Mouse (Mus musculus): Measurements from ENCODE around the gene Rassf2.
A peak's percentile ranks its signal among the peaks of the same experiment; 100 is the strongest.

Gene Rassf2

GRCm38 (mm10) chr2:132029646-132030417 is at the start of gene Rassf2:
TSS of gene Rassf2 (minus strand) at chr2:132030258.
- peak; percentile 65 for DNase-seq (ENCODE audit: low spot score)

DNA sequence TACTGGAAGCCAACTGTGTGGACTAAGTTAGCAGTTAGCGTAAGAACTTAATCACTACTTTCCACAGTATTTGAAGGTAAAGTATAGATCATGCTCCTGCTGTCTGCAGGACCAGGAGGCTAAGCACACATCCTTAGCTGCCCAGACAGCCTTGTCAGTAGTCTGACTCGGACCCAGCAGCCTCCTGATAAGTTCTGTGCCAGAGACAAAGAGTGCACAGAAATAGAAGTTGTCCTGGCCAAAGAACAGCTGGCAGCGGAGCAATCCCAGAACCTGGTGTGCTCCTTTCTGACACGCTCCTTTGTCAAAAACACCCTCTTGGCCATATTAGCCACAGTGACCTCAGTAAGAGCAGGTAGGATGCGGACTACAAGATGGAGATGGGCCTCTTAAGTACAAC is 49.1 kb upstream of the Rassf2 start:
- DNase-seq (ENCODE audit: low spot score), result no peak

DNA sequence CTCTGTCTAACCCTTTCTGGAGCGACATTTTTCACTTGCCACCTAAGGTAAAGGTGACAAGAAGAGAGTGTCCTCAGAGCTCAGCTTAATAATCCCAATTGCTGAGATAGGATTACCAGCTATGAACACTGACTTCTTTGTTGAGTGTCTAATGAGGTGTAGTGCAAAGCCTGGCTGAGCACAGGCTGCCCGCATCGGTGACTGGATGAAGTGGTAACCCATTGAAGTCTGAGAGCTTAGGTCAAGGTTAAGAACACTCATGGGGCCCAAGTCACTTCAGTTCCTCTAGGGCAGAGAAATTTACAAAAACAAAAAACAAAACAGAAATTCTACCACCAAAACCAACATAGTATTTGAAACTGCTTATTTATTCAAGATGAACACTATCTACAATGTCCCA is 43.0 kb upstream of the Rassf2 start:
- no peak for DNase-seq (ENCODE audit: low spot score)

DNA sequence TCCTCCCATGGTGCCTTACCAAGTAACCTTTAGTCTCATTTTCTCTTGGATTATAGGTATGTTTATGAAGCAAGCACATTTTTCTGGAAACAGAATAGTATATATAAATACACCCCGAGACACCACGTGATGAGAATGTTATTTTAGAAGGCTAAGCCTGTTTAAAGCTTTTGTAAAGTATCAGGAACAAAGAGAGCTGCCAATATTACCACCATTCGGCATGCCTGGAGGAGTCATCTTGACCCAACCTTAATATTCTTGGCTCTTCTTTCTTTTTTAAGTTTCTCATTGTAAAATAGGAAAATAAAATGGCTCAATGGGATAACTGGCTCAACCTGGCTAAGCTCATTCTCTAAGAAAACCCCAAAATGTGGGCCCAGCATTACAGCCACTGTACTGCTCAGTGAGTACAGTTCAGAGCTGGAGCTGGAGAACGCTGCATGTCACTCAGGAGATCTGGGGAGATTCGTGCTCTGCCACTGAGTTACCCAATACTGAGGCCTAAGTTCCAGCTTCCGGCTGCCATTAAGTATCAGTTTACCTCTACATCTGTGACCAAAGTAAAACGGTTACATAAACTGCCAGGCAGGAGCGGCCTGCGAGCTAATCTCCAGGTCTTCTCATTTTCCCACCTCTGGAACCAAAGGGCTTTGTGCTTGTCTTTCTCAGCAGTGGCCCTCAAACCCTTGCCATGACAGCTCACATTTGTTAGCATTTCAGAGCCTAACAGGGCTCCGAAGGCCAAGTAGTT is 40.1 kb upstream of the Rassf2 start:
- no peak for DNase-seq (ENCODE audit: low spot score)

DNA sequence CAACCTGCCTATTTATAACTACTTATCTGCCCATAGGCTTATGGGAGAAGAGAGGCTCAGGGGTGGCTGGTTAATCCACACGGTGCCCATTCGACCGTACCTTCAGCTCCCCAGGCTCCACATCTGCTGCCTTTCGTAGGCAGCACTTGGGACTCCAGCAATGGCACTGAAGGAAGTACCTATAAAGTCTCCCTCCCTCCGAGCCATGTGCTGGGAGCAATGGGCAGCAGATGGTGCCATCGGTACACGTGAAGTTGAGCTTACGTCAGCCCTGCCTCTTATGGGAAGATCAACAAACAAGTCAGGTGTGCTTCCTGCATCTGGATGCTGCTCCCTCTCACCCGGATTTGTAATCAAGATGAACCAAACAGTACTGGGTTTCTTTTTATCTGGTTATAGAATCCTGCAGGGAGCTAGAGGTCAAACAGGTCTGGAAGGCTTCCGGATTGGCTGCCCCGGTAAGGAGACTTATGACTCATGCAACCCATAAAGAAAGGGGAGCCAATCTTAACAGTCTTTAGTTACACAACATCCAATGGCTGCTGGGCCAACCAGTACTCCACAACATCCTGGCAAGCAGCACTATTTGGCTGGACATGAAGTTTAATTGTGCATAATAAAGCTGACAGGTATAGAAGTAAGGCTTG is 34.2 kb upstream of the Rassf2 start:
- peak; percentile 21 for DNase-seq (ENCODE audit: low spot score)

GRCm38 (mm10) chr2:132063776-132064175 is 33.7 kb upstream of the Rassf2 start:
- no peak for DNase-seq (ENCODE audit: low spot score)

DNA sequence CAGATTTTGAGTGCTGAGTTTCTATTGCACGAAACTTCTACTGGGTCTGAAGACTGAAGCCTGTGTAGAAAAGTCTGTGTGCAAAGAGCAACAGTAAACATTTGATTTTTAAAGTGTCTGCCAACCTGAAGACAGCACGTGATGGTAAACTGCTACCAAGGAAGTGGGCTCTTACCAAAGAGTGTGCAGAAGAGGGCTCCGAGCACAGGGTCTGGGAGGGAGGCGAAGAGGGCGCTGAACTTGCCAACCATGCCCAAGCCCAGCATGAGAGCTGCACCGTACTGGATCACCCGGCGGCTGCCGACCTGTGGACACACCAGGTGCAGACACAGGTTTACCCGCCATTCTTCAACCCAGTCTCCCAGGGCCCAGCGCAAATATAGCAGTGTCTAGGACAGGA is 31.8 kb upstream of the Rassf2 start:
- no peak for DNase-seq (ENCODE audit: low spot score)

- no peak for DNase-seq (ENCODE audit: low spot score)
Observed at GRCm38 (mm10) chr2:132059919-132060318, 29.9 kb upstream of the Rassf2 start.

- DNase-seq (ENCODE audit: low spot score), result no peak
Observed at GRCm38 (mm10) chr2:132055349-132055753, 25.3 kb upstream of the Rassf2 start.

- DNase-seq (ENCODE audit: low spot score), result no peak
Observed at GRCm38 (mm10) chr2:132053824-132054223, 23.8 kb upstream of the Rassf2 start.

- no peak for DNase-seq (ENCODE audit: low spot score)
Observed at GRCm38 (mm10) chr2:132051798-132052197, 21.7 kb upstream of the Rassf2 start.

DNA sequence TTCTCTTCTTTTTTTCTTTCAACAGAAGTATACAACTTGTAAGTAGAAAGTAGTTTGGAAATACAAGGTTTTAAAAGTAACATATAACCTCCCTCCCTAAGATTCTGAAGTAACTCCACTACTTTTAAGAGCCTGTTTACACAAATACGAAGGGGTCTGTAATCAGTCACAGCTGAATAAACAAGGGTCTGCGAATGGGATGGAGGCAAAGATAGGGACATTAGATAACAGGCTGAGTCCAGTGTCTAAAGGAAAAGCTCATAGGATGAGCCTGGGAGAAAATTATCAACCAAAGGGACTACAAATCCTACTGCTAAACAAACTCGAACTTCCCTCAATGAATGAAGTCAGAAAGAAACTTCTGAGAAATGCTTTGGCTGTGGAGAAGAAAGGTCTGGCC is 19.9 kb upstream of the Rassf2 start:
- no peak for DNase-seq (ENCODE audit: low spot score)

DNA sequence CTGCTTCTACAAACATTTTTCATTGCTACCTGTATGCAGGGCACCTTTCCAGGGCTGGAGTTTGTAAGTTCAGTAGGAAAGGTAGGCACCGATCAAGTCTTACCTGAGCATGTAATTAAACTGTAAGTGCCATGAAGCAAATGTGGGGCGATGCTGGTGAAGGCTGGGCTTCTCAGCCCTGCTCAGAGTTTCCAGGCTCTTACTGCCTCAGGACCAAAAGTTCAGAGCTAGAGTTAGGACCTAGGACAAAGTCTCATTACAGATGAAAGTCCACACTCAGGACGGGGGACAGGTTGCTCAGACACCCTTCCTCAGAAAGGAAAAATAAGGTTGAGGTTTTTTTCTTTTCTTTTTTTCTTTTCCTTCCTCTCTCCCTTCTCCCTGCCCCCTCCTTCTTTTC is 19.4 kb upstream of the Rassf2 start:
- DNase-seq (ENCODE audit: low spot score), result no peak

- no peak for DNase-seq (ENCODE audit: low spot score)
Observed at GRCm38 (mm10) chr2:132048143-132048772, 18.2 kb upstream of the Rassf2 start.

DNA sequence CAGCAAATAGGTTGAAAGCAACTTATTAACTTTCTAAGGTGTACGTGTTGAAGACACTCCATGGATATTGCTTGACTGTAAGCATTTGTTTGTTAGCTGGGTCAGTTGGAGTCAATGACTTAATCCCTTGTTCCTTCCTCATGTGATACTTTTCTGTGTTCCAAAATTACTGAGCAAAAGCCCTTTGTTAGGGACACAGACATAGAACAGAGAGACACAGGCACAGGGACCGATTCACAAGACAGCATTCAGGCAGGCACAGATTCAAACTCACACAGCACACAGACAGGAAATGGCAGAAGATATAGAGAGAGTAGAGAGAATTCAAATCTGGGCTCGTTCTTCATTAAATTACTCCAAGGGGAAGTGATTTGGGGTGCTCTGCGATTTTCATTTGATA is 17.3 kb upstream of the Rassf2 start:
- no peak for DNase-seq (ENCODE audit: low spot score)

DNA sequence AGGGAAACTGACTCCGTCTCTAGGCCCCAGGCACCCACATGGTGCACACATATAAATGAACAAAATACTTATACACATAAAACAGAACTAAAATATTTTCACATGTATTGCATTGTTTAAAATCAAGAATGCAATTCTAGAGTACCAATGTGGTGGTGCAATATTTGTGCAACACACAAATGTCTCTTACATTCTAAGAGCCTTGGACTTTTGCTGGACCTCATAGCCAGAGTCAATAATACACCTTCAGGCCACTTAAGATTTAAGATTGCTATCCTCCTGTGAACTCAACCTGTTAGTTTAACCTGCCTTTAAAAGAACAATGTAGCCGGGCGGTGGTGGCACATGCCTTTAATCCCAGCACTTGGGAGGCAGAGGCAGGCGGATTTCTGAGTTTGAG is 16.6 kb upstream of the Rassf2 start:
- DNase-seq (ENCODE audit: low spot score), result no peak

GRCm38 (mm10) chr2:132044320-132045274 is 14.5 kb upstream of the Rassf2 start:
- DNase-seq (ENCODE audit: low spot score), result no peak

GRCm38 (mm10) chr2:132043101-132043621 is 13.1 kb upstream of the Rassf2 start:
- peak; percentile 60 for DNase-seq (ENCODE audit: low spot score)

DNA sequence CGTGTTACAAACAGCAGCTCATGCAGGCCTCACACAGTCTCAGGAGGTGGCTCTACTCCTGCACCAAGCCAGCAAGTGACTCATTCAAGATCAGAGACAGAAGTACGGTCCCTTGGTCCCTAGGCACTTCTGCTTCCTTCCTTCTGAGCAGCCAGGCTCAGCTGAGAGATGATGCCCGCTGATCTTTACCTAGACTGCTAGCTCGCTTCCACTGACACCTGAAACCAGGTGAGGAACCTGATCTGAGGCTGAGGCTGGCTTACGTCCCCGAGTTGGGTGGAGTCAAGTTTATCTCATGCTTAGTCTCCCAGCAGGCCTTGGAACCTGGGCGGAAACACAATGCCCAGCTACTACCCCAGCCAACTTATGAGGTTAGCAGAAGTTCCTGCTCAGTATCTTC is 9.8 kb upstream of the Rassf2 start:
- no peak for DNase-seq (ENCODE audit: low spot score)

DNA sequence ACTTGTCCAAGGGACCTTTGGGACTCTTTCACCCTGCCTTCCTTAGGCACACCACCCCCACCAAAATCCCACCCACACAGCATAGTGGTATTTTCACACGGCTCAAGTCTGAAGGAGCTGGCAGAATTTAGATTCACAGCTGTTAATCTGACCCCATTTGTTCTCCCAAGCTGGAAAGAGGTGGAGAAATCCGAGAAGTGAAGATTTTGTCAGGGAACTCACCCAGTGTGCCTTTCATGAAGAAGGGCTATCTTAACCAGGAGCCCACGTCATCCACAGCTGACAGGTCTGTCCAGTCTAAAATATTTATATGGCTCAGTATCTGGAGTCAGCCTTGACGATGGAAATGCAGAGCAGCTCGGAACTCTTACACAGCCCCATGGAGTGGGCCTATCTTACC is 6.3 kb upstream of the Rassf2 start:
- DNase-seq (ENCODE audit: low spot score), result no peak

- no peak for DNase-seq (ENCODE audit: low spot score)
Observed at GRCm38 (mm10) chr2:132035470-132035835, 5.4 kb upstream of the Rassf2 start.

All from urinary bladder, postnatal 25 days (tissue).